Mouse (Mus musculus) spleen, postnatal 36 days (tissue): ENCODE measurements around the gene Flvcr2.

Experiments used
- DNase-seq, 2 experiments: peaks; one replicate each; pipeline ENCODE4 v3.0.0; 2022; ENCODE audit warnings: low spot score in 2 of 2, mixed read lengths in 1 of 2

Flvcr2 gene

DNA sequence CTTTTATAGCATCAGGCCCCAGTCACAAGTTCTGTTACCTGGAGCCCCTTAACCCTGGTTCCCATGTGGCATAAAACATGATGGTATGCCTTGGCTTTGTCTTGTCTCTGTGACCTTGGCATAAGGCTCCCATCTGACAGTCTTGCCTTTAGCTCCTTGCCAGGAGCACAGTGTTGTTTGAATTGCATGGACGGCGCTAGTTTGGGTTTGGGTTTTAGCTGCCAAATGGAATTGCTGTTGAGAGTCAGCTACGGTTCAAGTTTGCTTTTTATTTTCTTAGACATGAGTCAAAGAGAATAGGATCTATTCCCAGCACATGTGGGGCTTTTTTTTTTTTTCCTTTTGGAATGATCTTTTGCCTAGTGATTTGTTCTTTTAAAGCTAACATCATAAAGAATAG is 112.8 kb downstream of the Flvcr2 start:
- DNase-seq = no peak

GRCm38 (mm10) chr12:85859511-85860189 is 113.3 kb downstream of the Flvcr2 start:
- DNase-seq = no peak

GRCm38 (mm10) chr12:85862514-85862913 is 116.2 kb downstream of the Flvcr2 start:
- DNase-seq = no peak
